Mouse (Mus musculus) CH12.LX (cell line): ENCODE results near the gene Ablim1.

Experiments used
- CHD2 ChIP-seq: IDR thresholded peaks from 2 replicates; pipeline ENCODE4 v1.6.1; 2011; ENCODE audit warnings: low read length, improper control_type of control experiment
- CTCF ChIP-seq, 2 experiments: IDR thresholded peaks in 1 of 2; conservative IDR thresholded peaks in 1 of 2; 2 replicates each; pipeline ENCODE4 v1.5.1; 2011 to 2012; ENCODE audit warnings: low read depth in 2 of 2, low read length in 2 of 2, improper control_type of control experiment in 1 of 2, inconsistent platforms in 1 of 2, mild to moderate bottlenecking in 1 of 2, moderate library complexity in 1 of 2
- KAT2A ChIP-seq: IDR thresholded peaks from 2 replicates; pipeline ENCODE4 v1.6.1; 2012; ENCODE audit warnings: low read length, improper control_type of control experiment, inconsistent platforms; ENCODE audit not compliant: insufficient replicate concordance
- MYC ChIP-seq: IDR thresholded peaks from 2 replicates; pipeline ENCODE4 v1.6.1; 2011; ENCODE audit warnings: low read depth, mild to moderate bottlenecking, improper control_type of control experiment, low read length
- NELFE ChIP-seq: IDR thresholded peaks from 2 replicates; pipeline ENCODE4 v1.6.1; 2011; ENCODE audit warnings: low read depth, low read length, improper control_type of control experiment
- POLR2A ChIP-seq: IDR thresholded peaks from 2 replicates; pipeline ENCODE4 v1.6.1; 2011; ENCODE audit warnings: low read depth, mild to moderate bottlenecking, improper control_type of control experiment, low read length
- POLR2AphosphoS2 ChIP-seq: IDR thresholded peaks from 2 replicates; pipeline ENCODE4 v1.6.1; 2011; ENCODE audit warnings: low read depth, low read length, improper control_type of control experiment
- SMC3 ChIP-seq: IDR thresholded peaks from 2 replicates; pipeline ENCODE4 v1.6.1; 2011; ENCODE audit warnings: low read depth, low read length, improper control_type of control experiment
- TBP ChIP-seq: conservative IDR thresholded peaks from 2 replicates; pipeline ENCODE4 v1.6.1; 2011; ENCODE audit warnings: low read depth, low read length, improper control_type of control experiment
- USF2 ChIP-seq: conservative IDR thresholded peaks from 2 replicates; pipeline ENCODE4 v1.6.1; 2011; ENCODE audit warnings: low read depth, low read length, improper control_type of control experiment

- TF ChIP-seq NELFE (no peak), KAT2A (no peak), POLR2A (no peak), TBP (no peak), CHD2 (no peak), MYC (no peak), USF2 (no peak), SMC3 (no peak), CTCF (conservative IDR thresholded peaks at IDR 0.05 in 1 of 2, IDR thresholded peaks at IDR 0.05 in 1 of 2; ENCODE audit: low read depth in 2 of 2, low read length in 2 of 2) (no peak), POLR2AphosphoS2 (no peak)
These were observed 125.3 kb downstream of the Ablim1 start for GRCm38 (mm10) chr19:57189427-57189826.
